Mouse (Mus musculus): ENCODE results near the gene Pde4b. TPM values are rescaled to one million over a fixed set of nuclear protein-coding genes. Genes with fewer than 3 reads are reported as not detected.

Gene Pde4b
- total RNA-seq, 2 experiments from 2014 or later = 101 to 102 TPM

DNA sequence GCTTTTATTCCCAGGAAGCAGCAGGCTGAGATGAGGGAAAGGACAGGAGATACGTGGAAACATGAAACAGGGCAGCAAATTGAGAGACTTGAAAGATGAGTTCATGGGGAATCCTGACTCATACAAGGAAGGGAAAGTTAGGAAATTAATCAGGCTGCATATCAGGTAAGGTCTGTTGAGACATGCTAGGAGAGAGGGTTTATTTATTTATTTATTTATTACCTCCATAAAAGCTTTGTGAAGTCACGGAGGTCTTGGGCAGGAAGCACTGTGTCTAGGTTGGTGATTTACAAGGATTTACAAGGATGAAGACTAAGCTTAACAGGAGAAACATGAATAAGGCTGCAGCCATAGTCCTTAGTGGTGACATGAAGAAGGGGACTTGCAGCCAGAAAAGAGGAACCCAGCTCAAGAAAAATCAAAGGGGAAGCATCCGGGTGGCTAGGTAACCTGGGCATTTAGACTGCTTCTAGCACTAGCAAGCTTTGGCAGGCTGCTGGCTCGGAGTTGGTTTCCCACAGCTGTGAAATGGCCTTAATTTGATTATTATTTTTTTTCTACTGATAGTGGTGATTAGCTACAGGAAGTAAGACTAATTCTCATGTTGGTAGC is 342.5 kb downstream of the Pde4b start:
- no peak for DNase-seq (ENCODE audit: low spot score in 2 of 2)
- intact Hi-C loops (cut with DNase I) = no loop called here

DNA sequence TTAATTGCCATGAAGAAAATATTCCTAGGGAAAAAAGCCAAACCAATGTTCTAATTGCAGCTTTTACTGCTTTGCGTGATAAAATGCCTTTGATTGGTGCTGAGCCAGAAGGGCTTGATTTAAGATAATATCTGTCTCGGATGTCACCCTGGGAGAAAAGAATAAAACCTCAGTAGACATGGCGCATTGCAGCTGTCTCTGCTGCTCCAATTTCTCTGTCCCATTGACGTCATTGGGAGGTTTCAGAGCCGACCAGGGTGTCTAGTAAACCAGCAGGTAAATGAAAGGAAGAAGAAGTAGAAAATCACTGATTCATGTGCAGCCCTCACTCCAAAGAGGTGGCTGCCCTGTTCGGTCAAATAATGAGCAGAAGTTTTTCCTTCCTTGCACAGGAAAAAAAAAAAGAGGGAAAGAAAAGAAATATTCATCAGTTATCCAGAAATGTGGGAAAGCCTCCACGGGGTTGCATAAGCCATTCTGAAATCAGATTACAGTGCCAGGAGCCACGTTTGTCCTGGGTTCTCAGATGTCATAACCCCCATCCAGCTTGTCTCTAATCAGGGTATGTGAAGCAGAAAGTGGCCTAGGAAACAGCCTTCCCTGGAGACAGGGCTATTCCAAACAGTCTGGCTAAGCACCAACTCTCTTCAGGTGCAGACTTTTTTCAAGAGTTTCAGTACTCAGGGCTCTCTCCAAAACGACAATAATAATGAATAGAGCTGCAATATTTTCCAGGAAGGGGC is 344.9 kb downstream of the Pde4b start:
- no peak for DNase-seq (ENCODE audit: low spot score in 2 of 2)
- intact Hi-C loops (cut with DNase I) = no loop called here

DNA sequence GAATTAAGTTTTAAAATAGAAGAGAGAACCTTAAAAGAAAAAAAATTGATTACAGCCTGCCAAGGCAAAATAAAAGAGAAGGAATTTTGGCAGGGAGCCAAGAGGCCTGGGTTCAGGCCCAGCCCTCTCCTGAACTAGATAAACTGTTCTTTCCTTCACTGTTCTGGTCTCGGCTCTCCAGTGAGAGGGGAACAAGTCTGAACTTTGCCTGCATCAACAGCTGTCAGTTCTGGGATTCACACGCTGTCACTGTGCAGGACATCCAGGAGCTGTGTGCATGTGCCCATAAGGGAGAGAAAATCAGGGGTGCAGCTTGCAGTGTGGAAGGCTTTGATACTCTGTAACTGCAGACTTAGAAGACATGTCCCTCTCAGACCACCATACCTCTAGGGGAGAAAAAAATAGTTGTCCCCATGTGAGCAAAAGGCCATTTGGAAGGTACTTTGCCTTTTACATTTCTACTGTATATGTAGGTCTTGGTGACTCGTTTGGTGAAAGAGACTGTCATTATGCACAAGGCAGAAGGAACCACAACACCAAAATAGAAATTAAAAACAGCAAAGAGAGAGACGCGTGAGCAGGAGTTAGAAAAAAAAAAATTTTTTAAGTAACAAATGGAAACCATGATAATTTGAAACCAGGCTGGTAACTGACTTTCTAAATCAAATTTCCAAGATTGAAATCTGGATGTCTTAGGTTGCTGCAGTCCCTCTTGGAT is 352.2 kb downstream of the Pde4b start:
- intact Hi-C loops (cut with DNase I) = no loop called here
- DNase-seq (ENCODE audit: low spot score in 2 of 2) = peak in 1 of 2 experiments; percentile 22

DNA sequence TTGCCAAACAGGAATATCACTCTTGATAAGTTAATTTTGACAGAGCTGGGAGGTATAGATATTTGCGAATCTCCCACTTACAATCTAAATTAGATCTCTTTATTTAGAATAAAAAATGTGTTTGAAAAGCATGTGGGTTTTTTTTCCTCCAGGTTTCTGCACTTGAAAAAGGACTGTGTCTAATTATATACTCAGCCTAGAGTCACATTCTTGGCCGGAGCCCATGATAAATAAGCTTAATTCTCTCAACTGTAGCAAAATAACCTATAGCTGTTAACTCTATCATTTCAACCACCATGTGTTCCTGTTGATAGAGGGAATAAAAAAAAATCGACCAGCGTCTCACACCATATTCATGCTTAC is 352.8 kb downstream of the Pde4b start:
- DNase-seq (ENCODE audit: low spot score in 2 of 2) = peak in 1 of 2 experiments; percentile 34
- intact Hi-C loops (cut with DNase I) = no loop called here

DNA sequence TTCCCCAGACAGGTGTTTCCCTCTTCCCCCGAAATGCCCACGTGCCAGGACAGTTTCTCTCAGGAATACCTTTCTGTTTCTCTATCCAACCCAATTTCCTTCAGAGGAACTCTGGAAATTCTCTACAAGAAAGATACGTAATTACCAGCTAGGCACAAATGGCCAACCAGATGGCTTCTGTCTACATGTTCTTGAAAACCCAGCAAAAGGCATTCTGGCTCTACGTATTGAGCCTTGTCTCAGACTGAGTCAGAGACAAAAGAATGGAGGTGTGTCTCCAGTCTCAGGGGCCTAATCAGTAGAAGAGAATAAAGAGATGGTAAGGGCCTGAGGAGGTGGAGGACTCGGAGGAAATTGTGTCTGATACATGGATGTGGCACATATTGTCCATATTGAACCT is 356.2 kb downstream of the Pde4b start:
- no peak for DNase-seq (ENCODE audit: low spot score in 2 of 2)
- intact Hi-C loops (cut with DNase I) = no loop called here

DNA sequence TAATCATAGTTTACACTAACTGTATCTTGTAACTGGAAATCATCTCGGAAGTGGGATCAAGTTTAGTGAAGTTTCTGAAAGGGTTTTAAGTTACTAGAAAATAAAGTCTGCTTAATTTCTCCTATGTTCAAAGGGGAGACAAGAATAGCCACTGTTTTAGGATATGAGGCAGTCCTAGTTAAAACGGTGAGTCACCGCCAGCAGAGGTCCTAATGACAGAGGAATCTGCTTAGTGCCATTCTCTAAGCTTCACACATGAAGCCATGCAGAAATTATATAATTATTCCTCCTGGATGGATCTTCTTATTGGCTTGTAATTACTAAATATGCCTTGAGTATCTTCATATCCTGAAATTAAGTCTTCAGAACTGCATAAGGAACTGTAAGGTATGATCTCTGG is 357.2 kb downstream of the Pde4b start:
- DNase-seq (ENCODE audit: low spot score in 2 of 2) = no peak
- intact Hi-C loops (cut with DNase I) = no loop called here

DNA sequence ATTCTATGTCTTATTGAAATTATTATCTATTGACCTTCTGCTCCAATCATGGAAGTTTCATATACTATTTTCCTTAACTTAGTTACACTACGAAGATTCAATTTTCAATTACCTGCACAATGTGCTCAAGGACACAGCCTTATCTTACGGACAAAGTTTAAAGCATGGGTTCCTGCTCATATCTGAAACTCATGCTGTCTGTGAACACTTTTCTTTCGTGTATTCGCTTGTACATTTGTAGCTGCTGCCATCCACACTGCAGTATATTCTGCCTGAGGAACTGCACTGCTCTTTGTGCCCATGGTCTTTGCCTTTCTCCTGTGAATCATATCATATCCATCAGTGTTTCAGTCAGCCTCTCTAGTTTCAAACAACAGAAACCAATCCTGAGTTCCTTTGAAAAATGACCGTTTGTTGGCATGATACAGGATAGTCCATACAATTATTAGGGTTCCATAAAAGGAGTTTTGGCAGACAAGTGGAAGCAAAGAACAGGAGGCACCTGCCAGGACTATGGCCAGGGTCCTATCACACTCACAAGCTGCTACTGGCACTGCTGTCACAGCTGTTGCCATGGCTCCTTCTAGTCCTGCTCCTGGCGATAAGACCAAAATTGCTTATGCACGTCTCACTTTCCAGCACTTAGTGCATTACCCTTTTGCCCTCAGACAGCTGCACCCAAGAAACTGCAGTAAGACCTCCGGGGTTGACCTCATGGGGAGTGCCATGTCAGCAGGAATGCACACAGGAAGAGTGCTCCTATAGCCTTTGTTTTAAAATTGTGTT is 359.0 kb downstream of the Pde4b start:
- no peak for DNase-seq (ENCODE audit: low spot score in 2 of 2)

DNA sequence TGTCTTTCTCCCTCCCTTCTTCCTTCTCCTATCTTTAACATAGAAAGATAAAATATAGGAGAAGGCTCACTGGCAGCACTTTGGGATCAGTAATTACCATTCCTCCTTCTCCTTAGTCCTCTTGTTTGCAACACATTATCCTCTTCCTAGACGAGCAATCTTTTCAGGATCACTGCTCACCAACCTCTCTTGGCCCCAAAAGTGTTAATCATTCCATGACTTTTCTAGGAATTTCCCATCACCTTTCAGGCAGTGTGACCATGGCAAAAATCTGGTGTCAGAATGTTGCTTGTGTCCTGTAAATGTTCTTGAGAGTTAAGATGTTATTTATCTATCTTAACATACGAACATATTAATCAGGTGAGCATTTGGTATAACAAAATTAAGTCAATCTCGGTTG is 369.1 kb downstream of the Pde4b start:
- intact Hi-C loops (cut with DNase I) = no loop called here
- no peak for DNase-seq (ENCODE audit: low spot score in 2 of 2)

More for the DNA sequence above, 359.0 kb downstream of the Pde4b start:
- intact Hi-C loops (cut with DNase I) = no loop called here

DNA sequence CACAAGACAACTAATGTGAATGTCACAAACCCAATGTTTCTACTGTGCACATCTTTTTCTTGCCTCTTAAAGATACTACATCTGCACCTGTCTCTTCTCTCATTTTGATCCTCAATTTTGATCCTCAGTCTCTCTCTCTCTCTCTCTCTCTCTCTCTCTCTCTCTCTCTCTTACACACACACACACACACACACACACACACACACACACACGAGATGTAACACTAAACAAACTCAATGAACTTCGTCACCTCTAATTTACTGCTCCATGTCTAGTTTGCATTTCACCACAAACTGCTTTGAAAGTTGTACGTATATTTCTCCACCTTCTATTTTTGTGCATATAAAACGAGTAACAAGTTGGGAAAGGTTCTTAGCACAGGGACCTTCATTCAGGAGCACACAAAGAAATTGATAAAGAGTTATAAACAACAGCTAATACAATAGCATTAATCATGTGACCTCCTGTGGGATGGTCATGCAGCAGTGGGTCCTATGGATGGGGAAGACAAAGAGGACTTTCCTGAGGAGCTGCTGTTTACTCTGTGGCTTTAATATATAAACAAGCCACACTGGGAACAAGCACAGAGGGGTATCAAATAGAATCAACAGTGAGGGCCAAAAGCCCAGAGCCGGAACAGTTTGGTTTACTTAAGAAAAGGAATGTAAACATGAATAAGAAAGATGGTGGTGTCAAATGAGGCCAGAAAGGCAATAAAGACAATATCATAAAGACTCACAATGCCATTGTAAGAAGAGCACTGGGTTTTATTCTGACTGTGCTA is 372.1 kb downstream of the Pde4b start:
- intact Hi-C loops (cut with DNase I) = no loop called here
- DNase-seq (ENCODE audit: low spot score in 2 of 2) = no peak

DNA sequence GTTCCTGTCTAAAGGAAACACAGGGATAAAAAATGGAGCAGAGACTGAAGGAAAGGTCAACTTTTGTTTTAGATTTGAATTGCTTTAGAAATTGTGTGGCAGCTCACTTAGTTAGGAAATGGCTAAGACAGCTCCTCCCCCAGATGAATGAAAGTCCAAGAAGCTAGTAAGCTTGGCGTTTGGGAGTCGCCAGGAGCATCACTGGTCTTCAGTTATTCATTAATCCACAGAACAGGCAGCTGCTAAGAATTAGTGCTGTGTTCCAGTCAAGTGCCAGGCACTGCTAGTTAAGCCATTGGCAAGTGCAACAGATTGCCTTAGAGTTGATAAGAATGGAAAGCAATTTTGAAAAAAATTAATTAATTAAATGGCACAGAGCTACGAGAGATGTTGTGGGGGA is 390.8 kb downstream of the Pde4b start:
- intact Hi-C loops (cut with DNase I) = no loop called here
- no peak for DNase-seq (ENCODE audit: low spot score in 2 of 2)

DNA sequence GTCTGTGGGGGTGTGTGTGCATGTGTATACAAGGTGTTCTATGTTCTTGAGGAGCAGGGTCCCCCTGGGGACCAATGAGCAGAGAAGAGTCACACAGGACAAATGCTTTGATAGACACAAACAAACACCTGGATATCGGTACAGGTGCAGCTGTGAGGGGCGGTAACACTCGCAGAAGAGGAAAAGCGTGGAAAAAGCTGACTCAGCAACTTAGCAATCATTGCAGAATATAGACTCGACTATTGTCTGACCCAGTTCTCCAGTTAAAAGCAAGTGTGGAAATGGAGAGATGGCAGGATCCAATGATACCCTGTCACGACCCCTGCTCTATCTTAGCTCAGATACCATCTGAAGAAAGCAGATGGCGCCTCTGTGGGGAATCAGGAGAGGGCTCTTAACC is 391.5 kb downstream of the Pde4b start:
- intact Hi-C loops (cut with DNase I) = no loop called here
- no peak for DNase-seq (ENCODE audit: low spot score in 2 of 2)

DNA sequence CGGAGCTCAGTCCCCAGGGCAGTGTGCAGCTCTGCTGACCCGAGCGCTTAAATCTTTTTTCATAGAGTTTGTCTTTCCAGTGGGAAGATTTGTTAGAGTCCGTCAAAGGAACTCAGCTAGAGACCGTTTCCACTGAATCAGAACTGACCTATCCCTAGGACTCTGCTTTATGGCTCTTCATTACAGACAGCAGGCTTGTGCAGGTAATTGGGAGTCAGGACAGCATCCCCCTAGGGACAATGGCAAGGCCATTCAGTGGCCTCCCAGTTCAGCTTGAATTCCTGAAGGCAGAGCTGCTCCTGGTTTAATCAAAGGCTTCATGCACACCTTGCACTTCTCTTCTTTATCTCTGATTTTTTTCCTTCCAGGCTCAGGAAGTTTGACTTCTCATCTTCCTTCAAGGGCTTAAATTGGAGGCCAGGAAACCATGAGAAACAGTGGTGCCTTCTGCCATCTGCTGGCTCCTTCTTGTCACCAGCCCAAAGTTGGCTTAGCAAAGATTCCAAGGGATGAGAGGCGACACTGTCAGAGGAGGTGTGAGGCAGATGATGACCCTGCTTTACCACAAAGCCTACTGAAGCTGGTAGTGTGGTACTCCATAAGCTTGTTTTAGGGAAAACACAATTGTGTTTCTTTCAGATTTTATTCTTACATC is 393.6 kb downstream of the Pde4b start:
- intact Hi-C loops (cut with DNase I) = loop anchor here (2.0 kb wide), 1 partner anchor 254 kb away; no protein-coding TSS in a partner anchor
- peak; percentile 53 to 64 for DNase-seq (ENCODE audit: low spot score in 2 of 2)

DNA sequence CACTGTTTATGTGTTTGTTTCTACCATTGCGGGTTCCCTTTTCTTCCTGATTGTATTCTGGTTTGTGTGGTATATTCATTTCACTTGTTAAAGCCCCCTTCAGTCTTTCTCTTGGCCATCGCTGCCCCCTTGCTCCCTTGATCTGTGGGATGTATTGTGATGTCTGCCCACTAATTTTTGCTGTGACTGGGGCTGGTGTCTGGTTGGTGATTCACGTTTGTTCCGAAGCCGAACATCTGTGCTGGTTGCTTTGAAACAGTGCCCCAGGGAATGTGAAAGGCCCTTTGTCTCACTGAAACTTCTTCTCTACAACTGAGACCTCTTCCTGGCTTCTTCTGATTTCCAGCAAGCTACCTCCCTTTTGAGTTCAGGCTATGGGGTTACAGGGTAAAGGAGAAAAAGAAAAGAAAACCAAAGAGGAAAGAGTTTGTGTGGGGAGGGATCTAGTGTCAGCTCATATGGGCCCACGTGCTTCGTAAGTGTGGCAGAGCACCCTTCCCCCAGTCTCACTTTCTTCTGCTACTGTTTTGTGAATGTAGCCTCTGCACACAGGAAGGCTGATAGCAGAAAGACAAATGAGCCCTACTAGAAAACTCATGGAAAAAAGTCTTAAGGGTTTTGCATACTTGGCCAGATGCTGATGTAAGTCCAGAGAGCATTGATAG is 396.1 kb downstream of the Pde4b start:
- intact Hi-C loops (cut with DNase I) = no loop called here
- no peak for DNase-seq (ENCODE audit: low spot score in 2 of 2)

DNA sequence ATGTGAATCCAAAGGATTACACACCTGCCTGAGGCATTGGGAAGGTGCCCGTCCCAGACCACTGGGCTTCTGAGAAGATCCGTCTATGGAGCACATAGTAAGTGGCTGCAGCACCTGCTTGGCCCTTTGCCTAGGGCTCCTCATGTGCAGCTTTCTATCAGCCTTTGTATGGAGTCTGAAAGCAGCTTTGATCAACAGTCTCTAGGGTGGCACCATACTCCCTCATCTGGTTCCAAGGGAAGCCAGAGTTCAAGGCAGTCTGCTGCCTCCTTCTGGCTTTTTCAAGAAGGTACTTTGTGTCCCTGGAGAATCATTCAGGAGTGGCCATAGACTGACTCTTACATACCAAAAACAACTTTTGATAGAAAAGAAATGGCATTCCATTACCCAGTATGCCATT is 397.4 kb downstream of the Pde4b start:
- peak in 1 of 2 experiments; percentile 41 for DNase-seq (ENCODE audit: low spot score in 2 of 2)
- intact Hi-C loops (cut with DNase I) = no loop called here

DNA sequence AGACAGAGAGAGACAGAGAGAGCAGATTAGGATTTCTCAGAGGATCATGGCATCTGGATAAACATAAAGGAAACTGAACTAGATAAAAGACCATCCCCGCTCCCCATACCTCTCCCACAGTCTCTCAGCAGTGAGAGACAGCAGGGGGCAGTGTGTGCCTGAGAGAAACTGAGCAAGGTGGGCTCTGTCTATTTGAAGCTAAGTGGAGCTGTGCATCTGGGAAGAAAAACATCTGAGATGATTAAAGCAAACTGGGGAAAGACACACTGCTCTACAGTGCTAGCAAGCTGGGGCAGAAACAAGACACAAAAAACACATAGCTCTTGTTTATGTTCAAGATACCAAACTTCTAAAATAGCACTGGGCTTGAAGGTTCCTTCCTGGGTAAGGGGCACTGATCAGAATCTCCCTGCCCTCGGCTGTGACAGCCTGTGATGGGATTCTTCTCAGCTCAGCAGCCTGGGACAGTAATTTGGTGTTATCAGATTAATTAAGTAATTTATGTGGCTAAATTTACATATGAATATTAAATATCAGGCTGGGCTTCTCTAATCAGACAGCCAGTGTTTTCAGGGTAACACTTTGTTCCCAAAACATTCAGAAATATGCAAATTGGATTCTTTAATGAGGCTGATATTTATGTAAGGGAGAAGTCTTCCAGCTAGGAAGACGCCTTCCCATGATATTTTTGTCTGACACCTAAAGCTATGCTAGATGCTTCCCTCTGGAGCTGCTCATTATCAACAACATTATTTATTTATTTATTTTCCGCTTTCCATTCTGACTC is 399.0 kb downstream of the Pde4b start:
- DNase-seq (ENCODE audit: low spot score in 2 of 2) = peak in 1 of 2 experiments; percentile 32
- intact Hi-C loops (cut with DNase I) = no loop called here

DNA sequence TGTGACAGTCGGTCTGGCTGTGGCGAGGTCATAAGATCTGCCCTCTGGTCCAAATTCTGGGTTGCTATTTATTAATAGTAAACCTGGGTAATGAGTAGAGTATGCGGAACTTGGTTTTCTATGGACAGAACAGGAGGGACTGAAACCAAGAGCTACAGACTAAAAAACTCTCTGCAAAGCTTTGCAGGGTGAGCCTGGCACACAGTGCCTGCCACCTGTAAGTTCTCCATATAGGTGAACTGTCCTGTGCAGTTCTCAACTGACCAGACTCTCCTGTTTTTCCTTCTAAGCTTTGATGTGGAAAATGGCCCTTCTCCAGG is 399.5 kb downstream of the Pde4b start:
- no peak for DNase-seq (ENCODE audit: low spot score in 2 of 2)
- intact Hi-C loops (cut with DNase I) = no loop called here

DNA sequence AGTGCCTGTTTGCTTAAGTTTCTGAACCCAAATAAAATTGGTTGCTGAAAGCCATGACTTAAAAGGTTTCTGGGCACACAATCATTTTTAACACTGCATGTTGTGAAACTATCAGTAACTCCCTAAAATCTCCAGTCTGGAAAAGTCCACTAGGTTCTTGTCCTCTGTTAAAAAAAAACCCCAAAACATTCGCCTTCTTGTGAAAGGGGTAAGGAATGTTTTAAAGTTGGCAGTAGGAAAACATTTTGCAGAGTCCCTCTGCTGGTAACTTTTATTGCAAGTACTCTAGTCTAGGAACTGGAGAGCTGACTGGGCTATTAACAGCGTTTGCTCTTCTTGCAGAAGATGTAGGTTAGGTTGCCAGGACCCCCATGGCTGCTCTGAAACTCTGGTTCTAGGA is 400.7 kb downstream of the Pde4b start:
- DNase-seq (ENCODE audit: low spot score in 2 of 2) = no peak
- intact Hi-C loops (cut with DNase I) = loop anchor here (2.0 kb wide), 1 partner anchor 257 kb away; no protein-coding TSS in a partner anchor

Data from left cerebral cortex, postnatal 14 days (tissue).